Mouse (Mus musculus): ENCODE measurements around the gene Stip1. TPM values are rescaled to one million over a fixed set of nuclear protein-coding genes. Genes with fewer than 3 reads are reported as not detected.
"Not testable (repeated sequence)": the region's sequence is repeated elsewhere in the genome, so short reads cannot be mapped to it uniquely, and the experiment has no call there.

The Stip1 gene
- polyA plus RNA-seq, 1 experiment from 2014 or later: 244 TPM

DNA sequence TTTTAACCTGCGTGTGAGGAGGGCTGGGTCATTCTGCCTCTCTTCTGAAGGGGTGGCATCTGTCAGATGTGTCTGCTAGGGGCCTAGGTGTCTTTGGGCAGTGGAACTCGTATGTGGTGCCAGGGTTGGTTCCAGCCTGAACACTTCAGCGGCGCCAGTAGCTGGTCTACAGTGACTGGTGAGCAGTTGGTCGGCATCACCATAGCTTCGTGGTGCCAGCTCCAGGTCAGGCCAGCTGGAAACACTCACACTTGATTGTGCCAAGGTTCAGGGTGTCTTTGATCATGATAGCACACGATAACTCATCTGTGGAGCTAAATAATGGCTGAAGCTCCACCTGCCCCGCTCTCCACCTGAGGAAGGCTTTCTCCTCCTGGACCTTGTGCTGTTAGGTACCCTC is 23.1 kb upstream of the Stip1 start:
- 84% methylated on average over 8 of the region's 8 CpGs for WGBS
- ATAC-seq (ENCODE audit: insufficient number of reproducible peaks, low FRiP score, low TSS enrichment, low read depth): no peak
- peaks cover 39% of the 10 kb centered on the region for H3K4me1 ChIP-seq
- H3K4me3 ChIP-seq (replicated peaks): no peak overlapping the region
- no peak overlapping the region for H3K4me2 ChIP-seq (replicated peaks)
- H3K27ac ChIP-seq (replicated peaks): no peak overlapping the region
- H3K9me3 ChIP-seq (replicated peaks): no peaks in the 10 kb centered on the region
- H3K36me3 ChIP-seq: no peaks in the 10 kb centered on the region
- H3K9ac ChIP-seq: no peak overlapping the region
- H3K27me3 ChIP-seq: peaks cover 2% of the 10 kb centered on the region; the same call in 1 of the 2 replicates

DNA sequence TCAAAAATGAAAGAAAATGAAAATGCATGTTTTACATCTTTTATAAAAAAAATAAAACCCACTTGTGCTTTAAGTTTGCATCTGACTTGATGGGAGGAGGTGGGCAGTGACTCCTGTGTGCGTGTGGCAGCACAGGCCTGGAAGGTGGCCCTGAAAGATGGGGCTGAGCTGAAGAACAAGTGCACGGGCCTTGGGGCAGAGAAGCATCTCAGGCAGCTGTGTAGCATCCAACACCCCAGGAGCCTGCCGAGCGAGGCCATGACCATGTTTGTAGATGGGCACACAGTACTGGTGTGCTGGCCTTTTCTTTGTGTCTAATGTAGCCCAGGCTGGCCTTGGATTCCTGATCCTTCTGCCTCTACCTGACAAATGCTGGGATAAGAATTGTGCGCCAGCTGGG is 22.3 kb upstream of the Stip1 start:
- no peak for ATAC-seq (ENCODE audit: insufficient number of reproducible peaks, low FRiP score, low TSS enrichment, low read depth)
- H3K9me3 ChIP-seq (replicated peaks): no peaks in the 10 kb centered on the region
- peaks cover 39% of the 10 kb centered on the region for H3K4me1 ChIP-seq
- H3K9ac ChIP-seq: no peak overlapping the region
- H3K4me2 ChIP-seq (replicated peaks): no peak overlapping the region
- H3K27ac ChIP-seq (replicated peaks): no peak overlapping the region
- WGBS: 82% methylated on average over 5 of the region's 5 CpGs
- H3K4me3 ChIP-seq (replicated peaks): no peak overlapping the region
- no peaks in the 10 kb centered on the region for H3K27me3 ChIP-seq
- no peaks in the 10 kb centered on the region for H3K36me3 ChIP-seq

DNA sequence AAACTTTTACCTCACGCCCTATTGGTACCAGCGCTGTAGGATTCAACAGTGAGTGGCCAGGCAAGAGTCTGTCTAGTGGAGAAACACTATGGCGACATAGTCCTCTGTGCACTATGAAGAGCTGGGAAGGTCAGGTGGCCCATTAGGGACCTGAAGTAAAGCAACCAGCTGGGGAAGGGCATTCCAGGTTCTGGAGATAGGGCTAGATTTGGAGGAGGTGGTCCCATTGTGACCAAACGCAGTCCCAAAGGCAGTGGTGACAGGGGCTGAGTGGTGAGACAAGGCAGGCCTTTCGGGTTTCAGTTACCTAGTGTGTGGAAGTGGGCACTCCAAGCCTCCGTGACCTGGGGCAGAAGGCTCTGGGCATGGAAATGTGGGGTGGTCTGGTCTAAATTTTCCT is 18.8 kb upstream of the Stip1 start:
- 62% methylated on average over 6 of the region's 6 CpGs for WGBS
- no peaks in the 10 kb centered on the region for H3K27me3 ChIP-seq
- no peak for ATAC-seq (ENCODE audit: insufficient number of reproducible peaks, low FRiP score, low TSS enrichment, low read depth)
- H3K4me3 ChIP-seq (replicated peaks): no peak overlapping the region
- H3K9me3 ChIP-seq (replicated peaks): no peaks in the 10 kb centered on the region
- H3K9ac ChIP-seq: no peak overlapping the region
- no peaks in the 10 kb centered on the region for H3K36me3 ChIP-seq
- H3K27ac ChIP-seq (replicated peaks): no peak overlapping the region
- H3K4me2 ChIP-seq (replicated peaks): peak overlapping the region; percentile 100
- peaks cover 34% of the 10 kb centered on the region for H3K4me1 ChIP-seq

DNA sequence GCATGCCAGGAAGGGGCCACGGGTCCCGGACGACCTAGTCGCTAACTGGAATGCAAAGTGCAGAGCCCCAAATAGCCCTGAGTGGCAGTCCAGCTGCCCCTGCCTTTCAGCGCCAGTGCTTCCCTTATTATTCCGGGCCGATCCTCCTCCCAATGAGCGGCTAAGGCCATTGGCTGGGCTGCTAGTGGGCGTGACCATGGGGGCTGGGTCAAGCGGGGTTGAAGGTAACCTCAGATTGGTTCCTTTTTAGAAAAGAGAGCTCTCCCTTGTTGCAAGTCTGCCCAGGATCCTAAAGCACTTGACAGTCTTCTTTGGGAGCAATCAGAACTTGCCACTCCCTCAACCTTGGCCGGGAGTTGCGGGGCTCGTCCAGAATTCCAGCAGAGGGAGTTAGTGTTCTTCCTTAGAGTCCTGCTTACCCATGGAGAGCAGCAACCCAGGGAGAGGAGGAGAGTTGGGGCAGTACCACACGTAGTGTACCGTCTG is 18.0 kb upstream of the Stip1 start:
- Histone ChIP-seq H3K9ac (no peak overlapping the region), H3K9me3 (replicated peaks) (no peaks in the 10 kb centered on the region), H3K36me3 (no peaks in the 10 kb centered on the region), H3K4me2 (replicated peaks) (peak overlapping the region; percentile 100), H3K27ac (replicated peaks) (peak overlapping the region; percentile 72), H3K27me3 (no peaks in the 10 kb centered on the region), H3K4me1 (peaks cover 34% of the 10 kb centered on the region), H3K4me3 (replicated peaks) (peak overlapping the region; percentile 74)
- peak; percentile 75 for ATAC-seq (ENCODE audit: insufficient number of reproducible peaks, low FRiP score, low TSS enrichment, low read depth)
- under 1% methylated on average over 15 of the region's 15 CpGs for WGBS

DNA sequence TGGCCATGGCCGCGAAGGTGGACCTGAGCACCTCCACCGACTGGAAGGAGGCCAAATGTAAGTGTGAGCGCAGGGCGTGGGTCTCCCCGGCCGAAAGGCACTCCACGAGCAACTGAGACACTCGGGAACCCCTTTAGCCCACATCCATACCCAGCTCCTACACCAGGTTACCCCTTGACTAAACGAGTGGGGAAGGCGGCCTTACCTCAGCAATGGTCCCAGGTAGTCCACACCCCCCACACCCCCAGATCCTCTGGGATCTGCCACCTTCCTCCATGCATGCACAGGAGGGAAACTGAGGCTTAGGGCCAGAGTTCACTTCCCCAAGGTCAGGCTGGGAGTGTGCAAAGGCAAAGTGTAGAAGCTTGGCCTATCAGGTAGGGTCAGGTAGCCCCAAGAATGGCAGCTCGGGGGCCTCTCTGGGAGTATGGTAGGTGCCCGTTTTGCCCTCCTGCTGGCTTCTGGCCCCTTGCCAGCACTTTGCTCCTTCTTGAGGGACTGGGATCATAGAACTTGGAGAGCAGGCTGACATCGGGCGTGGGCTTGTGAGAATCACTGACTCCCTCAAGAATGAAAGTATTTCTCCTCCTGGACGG is 17.5 kb upstream of the Stip1 start:
- no peaks in the 10 kb centered on the region for H3K27me3 ChIP-seq
- no peaks in the 10 kb centered on the region for H3K36me3 ChIP-seq
- peaks cover 34% of the 10 kb centered on the region for H3K4me1 ChIP-seq
- peak overlapping the region; percentile 74 for H3K4me3 ChIP-seq (replicated peaks)
- H3K9ac ChIP-seq: peak overlapping the region; percentile 59
- peak overlapping the region; percentile 72 for H3K27ac ChIP-seq (replicated peaks)
- peak; percentile 9; the same call in 1 of the 2 replicates for ATAC-seq (ENCODE audit: insufficient number of reproducible peaks, low FRiP score, low TSS enrichment, low read depth)
- no peaks in the 10 kb centered on the region for H3K9me3 ChIP-seq (replicated peaks)
- WGBS: 2% methylated on average over 16 of the region's 16 CpGs
- H3K4me2 ChIP-seq (replicated peaks): peak overlapping the region; percentile 100

DNA sequence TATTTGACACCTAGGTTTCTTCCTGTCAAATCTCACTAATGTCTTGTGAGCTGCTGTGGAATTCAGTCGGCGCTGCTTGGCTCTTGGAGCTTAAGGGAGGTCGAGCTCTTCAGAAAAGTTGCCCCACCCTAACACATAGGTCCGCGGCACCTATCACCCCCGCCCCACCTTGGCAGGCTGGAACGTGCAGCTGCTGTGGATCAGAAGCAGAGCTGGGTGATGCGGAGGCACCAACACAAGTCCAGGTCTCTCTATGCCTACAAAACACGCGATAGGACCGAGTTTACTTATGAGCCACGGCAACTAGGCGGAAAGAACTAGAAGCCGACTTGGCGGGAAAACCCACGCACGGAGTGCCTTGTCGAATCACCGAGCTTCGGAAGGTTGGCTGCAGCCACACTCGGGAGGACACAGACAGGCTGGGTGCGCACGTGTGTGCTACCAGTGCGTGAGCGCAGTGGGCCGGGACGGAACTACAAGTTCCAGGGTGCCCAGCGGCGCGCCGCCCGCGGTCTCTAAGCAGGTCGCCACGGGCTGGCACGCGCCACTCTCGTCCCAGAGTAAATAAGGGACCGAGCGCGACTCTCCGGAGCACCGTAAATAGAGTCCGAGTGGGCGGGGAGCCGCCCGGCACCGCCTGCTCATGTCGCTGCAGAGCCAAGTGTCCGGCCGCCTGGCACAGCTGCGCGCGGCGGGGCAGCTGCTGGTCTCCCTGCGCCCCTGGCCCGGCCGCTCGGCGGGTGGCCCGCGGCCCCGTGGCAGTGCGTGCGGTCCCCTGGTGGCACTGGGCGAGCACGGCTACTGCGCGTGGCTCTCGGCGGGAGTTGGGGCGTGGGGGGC is 16.7 kb upstream of the Stip1 start, which contains the start of gene Macrod1:
Macrod1 (plus strand) TSS at position 563 of the 840 bp plus-strand sequence.
- Histone ChIP-seq H3K9me3 (replicated peaks) (no peaks in the 10 kb centered on the region), H3K36me3 (no peaks in the 10 kb centered on the region), H3K27ac (replicated peaks) (peak within 1 kb of the TSS; percentile 72), H3K4me3 (replicated peaks) (peak within 1 kb of the TSS; percentile 74), H3K4me2 (replicated peaks) (peak within 1 kb of the TSS; percentile 100), H3K27me3 (no peaks in the 10 kb centered on the region), H3K9ac (peak within 1 kb of the TSS; percentile 59), H3K4me1 (peaks cover 34% of the 10 kb centered on the region)
- 1% methylated on average over 67 of the region's 72 CpGs for WGBS
- peak; percentile 75 for ATAC-seq (ENCODE audit: insufficient number of reproducible peaks, low FRiP score, low TSS enrichment, low read depth)

DNA sequence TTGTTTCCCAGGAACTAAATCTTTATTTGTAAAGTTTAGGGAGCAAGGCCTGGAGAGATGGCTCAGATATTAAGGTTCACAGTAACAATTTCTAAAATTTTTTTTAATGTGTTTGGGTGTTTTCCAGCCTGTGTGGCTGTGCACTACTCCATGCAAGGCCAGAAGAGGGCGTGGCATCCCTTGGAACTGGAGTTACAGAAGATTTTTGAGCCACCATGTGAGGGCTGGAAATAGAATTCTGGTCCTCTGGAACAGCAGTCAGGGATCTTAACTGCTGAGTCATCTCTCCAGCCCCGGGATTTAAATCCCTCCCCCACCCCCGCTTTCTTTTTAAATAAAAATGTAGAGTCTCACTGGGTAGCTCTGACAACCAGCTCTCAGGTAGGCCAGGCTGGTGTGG is 15.4 kb upstream of the Stip1 start:
- 39% methylated on average over 3 of the region's 3 CpGs for WGBS

DNA sequence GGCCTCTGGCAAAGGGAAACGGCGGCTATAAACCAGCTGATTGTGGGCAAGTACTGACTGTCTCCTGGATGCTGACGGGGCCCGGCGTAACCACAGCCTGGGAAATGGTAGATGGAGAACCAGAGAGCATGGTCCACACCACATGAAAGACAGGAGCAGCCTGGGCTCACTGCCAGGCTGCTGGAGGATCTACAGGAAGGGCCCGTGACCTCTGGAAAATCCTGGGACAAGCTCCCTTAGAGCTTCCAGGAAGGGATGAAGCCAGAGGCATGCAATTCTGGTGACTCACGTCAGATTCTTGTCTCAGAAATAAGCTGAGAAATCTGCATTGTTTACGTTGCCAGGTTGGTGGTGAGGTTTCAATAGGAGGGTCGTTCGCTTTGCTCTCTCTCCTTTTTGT is 15.0 kb upstream of the Stip1 start:
- Histone ChIP-seq H3K4me3 (replicated peaks) (no peak overlapping the region), H3K4me1 (peaks cover 34% of the 10 kb centered on the region), H3K36me3 (no peaks in the 10 kb centered on the region), H3K27ac (replicated peaks) (no peak overlapping the region; the same call in 1 of the 2 replicates), H3K4me2 (replicated peaks) (no peak overlapping the region), H3K27me3 (no peaks in the 10 kb centered on the region), H3K9me3 (replicated peaks) (no peaks in the 10 kb centered on the region), H3K9ac (no peak overlapping the region)
- 42% methylated on average over 10 of the region's 10 CpGs for WGBS
- no peak for ATAC-seq (ENCODE audit: insufficient number of reproducible peaks, low FRiP score, low TSS enrichment, low read depth)

More for the DNA sequence above, 15.4 kb upstream of the Stip1 start:
- Histone ChIP-seq H3K27ac (replicated peaks) (no peak overlapping the region; the same call in 1 of the 2 replicates), H3K27me3 (no peaks in the 10 kb centered on the region), H3K4me3 (replicated peaks) (no peak overlapping the region), H3K4me2 (replicated peaks) (no peak overlapping the region), H3K36me3 (no peaks in the 10 kb centered on the region), H3K4me1 (peaks cover 34% of the 10 kb centered on the region), H3K9ac (no peak overlapping the region), H3K9me3 (replicated peaks) (no peaks in the 10 kb centered on the region)
- no peak for ATAC-seq (ENCODE audit: insufficient number of reproducible peaks, low FRiP score, low TSS enrichment, low read depth)

DNA sequence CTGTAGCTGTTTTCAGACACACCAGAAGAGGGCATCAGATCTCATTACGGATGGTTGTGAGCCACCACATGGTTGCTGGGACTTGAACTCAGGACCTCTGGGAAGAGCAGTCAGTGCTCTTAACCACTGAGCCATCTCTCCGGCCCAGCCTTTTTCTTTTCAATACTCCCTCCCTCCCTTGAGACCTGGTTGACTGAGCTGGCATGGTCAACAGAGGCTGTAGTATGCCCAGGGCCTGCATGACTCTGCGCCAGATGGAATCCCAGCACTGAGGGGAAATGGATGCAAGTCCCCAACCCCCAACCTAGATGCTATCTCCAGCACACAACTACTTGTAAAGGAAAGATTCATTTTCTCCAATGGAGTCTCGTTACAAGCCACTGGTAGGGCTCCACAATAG is 13.6 kb upstream of the Stip1 start:
- not testable (repeated sequence) for H3K9ac ChIP-seq; H3K27me3 ChIP-seq; H3K36me3 ChIP-seq; H3K4me3 ChIP-seq (replicated peaks); H3K27ac ChIP-seq (replicated peaks); ATAC-seq (ENCODE audit: insufficient number of reproducible peaks, low FRiP score, low TSS enrichment, low read depth); H3K4me2 ChIP-seq (replicated peaks); H3K9me3 ChIP-seq (replicated peaks)
- H3K4me1 ChIP-seq: peaks cover 32% of the 10 kb centered on the region
- WGBS: 89% methylated on average over 4 of the region's 4 CpGs

DNA sequence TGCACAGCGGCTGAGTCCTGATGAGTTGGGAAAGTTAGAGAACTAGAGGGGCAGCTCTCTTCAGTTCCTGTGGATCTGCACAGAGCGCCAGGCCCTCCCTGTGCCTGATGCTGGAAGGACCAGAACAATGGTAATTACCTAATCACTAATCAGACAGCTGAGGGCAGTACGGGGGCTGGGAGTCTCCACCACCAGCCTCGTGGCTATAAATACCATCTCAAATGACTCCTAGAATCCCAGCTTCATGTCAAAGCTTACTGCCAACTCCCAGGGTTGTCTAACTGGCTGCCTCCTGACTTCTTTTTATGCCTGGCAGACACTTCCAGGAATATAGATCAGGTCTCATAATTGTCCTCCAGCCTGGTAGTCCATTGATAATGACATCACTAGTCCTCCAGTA is 4.9 kb upstream of the Stip1 start:
- ATAC-seq (ENCODE audit: insufficient number of reproducible peaks, low FRiP score, low TSS enrichment, low read depth): no peak
- no peak overlapping the region for H3K4me3 ChIP-seq (replicated peaks)
- peaks cover 5% of the 10 kb centered on the region for H3K4me1 ChIP-seq
- 34% methylated on average over 4 of the region's 4 CpGs for WGBS
- H3K36me3 ChIP-seq: no peaks in the 10 kb centered on the region
- no peaks in the 10 kb centered on the region for H3K9me3 ChIP-seq (replicated peaks)
- no peaks in the 10 kb centered on the region for H3K27me3 ChIP-seq
- H3K9ac ChIP-seq: no peak overlapping the region
- no peak overlapping the region for H3K27ac ChIP-seq (replicated peaks)
- no peak overlapping the region for H3K4me2 ChIP-seq (replicated peaks)

DNA sequence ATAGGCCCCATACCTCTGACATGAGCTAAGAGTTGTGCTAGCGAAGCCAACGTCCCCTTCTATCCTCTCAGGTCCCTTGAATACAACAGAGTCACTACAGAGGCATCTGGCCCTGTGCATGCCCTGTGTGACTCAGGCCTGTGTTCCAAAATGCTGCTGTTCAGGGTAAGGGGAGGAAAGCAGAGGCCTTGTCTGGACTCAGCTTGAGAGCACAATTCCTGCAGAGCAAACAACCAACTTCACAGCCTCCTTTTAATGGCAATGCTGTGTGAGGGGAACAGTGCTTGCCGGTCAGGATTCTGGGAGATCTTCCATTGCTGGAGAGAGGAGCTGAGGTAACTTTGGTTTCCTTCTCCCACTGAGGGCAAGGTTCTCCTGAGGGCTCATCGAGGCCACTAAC is 4.5 kb upstream of the Stip1 start:
- ATAC-seq (ENCODE audit: insufficient number of reproducible peaks, low FRiP score, low TSS enrichment, low read depth): no peak
- no peak overlapping the region for H3K4me3 ChIP-seq (replicated peaks)
- no peaks in the 10 kb centered on the region for H3K36me3 ChIP-seq
- WGBS: 62% methylated on average over 4 of the region's 4 CpGs
- no peaks in the 10 kb centered on the region for H3K27me3 ChIP-seq
- H3K27ac ChIP-seq (replicated peaks): no peak overlapping the region
- H3K4me1 ChIP-seq: peaks cover 5% of the 10 kb centered on the region
- H3K9me3 ChIP-seq (replicated peaks): no peaks in the 10 kb centered on the region
- no peak overlapping the region for H3K9ac ChIP-seq
- no peak overlapping the region for H3K4me2 ChIP-seq (replicated peaks)
